Mouse (Mus musculus): ENCODE measurements at regions not wholly inside any gene's neighbourhood (a gene's known extent, or its start where the extent isn't known, plus 50 kb on each side); places are given as distances from the start of the nearest gene placed in this dataset.

- no peak for TF ChIP-seq POLR2A (IDR thresholded peaks at IDR 0.05; ENCODE audit: low read depth, low read length)
- TF ChIP-seq CTCF (IDR thresholded peaks at IDR 0.05; ENCODE audit: extremely low read depth, insufficient read depth, insufficient read length, insufficient replicate concordance): no peak
Observed at GRCm38 (mm10) chr17:83288143-83288492, 62.6 kb upstream of the Eml4 start.
